Mouse (Mus musculus): ENCODE results near the gene Bean1. TPM values are rescaled to one million over a fixed set of nuclear protein-coding genes. Genes with fewer than 3 reads are reported as not detected.

The Bean1 gene
- total and polyA plus RNA-seq, 3 experiments = not detected

DNA sequence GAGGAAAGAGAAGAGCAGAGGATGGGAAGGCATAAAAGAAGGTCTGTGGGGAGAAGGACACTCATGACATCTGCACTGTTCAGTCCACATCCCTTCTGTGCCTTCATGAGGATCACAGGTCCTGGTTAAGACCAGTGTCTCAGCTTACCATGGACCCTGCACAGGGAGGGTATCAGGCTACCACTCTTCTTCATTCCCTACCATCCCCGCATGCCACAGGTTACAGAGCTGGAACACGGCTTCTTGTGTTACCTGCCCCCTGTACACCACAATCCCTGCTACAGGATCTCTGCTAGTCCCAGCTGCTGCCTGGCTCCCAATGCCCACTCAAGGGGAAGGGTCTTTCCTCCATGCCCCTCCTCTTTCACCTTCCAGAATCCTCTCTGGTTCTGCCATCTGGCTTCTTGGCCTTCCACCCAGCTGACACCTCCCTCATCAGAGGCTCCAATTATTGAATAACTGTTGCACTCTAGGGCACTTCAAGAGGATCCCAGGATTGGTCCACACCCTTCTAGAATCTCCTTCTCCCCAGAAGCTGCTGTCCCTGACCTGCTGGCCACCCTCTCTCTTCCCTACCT, 47.1 kb upstream of the Bean1 start:
- Histone ChIP-seq H3K79me2 (ENCODE audit: control insufficient read depth, insufficient read depth, low read length, poor library complexity) (no peaks in the 10 kb centered on the region), H3K27me3 (ENCODE audit: control insufficient read depth in 1 of 2, insufficient read depth in 2 of 2, low read length in 2 of 2) (no peaks in the 10 kb centered on the region), H3K4me1 (ENCODE audit: control insufficient read depth in 1 of 2, insufficient read depth in 2 of 2, low read length in 2 of 2) (no peaks in the 10 kb centered on the region), H3K9ac (ENCODE audit: control insufficient read depth, low read depth, low read length, poor library complexity, severe bottlenecking) (no peak overlapping the region), H3K9me3 (replicated peaks; ENCODE audit: insufficient read depth, low read length) (no peaks in the 10 kb centered on the region), H3K27ac (ENCODE audit: control insufficient read depth, low read depth, low read length) (no peak overlapping the region), H3K36me3 (ENCODE audit: control insufficient read depth in 1 of 2, insufficient read depth in 2 of 2, low read length in 2 of 2) (no peaks in the 10 kb centered on the region), H3K4me3 (ENCODE audit: control insufficient read depth in 1 of 2, insufficient read depth in 1 of 2, low read depth in 2 of 2, low read length in 2 of 2) (no peak overlapping the region)
- TF ChIP-seq ZKSCAN1 (IDR thresholded peaks at IDR 0.05; ENCODE audit: low read depth, low read length) = no peak
- DNase-seq (ENCODE audit: low read depth, low spot score) = no peak

DNA sequence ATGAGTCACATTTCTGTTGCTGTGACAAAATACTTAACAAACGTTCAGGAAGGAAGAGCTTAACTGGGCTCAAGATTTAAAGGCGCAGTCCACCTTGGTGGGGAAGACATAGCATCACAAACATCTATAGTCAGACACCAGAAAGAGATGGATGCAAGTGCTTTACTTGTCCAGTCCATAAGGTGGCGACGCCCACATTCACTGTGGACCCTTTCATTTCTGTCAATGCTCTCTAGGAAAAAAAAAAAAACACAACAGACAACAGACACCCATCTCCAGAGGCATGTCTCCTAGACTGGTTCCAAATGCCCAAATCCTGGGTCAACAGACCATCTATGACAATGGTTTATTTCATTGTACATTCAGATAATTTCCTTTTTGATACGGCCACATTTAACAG, 45.7 kb upstream of the Bean1 start:
- H3K36me3 ChIP-seq (ENCODE audit: control insufficient read depth in 1 of 2, insufficient read depth in 2 of 2, low read length in 2 of 2) = no peaks in the 10 kb centered on the region
- H3K4me1 ChIP-seq (ENCODE audit: control insufficient read depth in 1 of 2, insufficient read depth in 2 of 2, low read length in 2 of 2) = no peaks in the 10 kb centered on the region
- no peak for DNase-seq (ENCODE audit: low read depth, low spot score)
- H3K27me3 ChIP-seq (ENCODE audit: control insufficient read depth in 1 of 2, insufficient read depth in 2 of 2, low read length in 2 of 2) = no peaks in the 10 kb centered on the region
- no peaks in the 10 kb centered on the region for H3K9me3 ChIP-seq (replicated peaks; ENCODE audit: insufficient read depth, low read length)
- no peak overlapping the region for H3K27ac ChIP-seq (ENCODE audit: control insufficient read depth, low read depth, low read length)
- TF ChIP-seq BHLHE40 (IDR thresholded peaks at IDR 0.05; ENCODE audit: borderline replicate concordance, low read depth, low read length) (no peak), CTCF (IDR thresholded peaks at IDR 0.05 in 2 of 3, conservative IDR thresholded peaks at IDR 0.05 in 1 of 3; ENCODE audit: control insufficient read depth in 1 of 3, insufficient read depth in 1 of 3, low read depth in 2 of 3, low read length in 3 of 3, poor library complexity in 1 of 3, severe bottlenecking in 1 of 3) (no peak), TBP (IDR thresholded peaks at IDR 0.05; ENCODE audit: low read depth, low read length) (no peak), NRF1 (IDR thresholded peaks at IDR 0.05; ENCODE audit: insufficient read depth, low read depth, low read length, poor library complexity, severe bottlenecking) (no peak), E2F4 (IDR thresholded peaks at IDR 0.05; ENCODE audit: borderline replicate concordance, low read depth, low read length) (no peak), JUND (IDR thresholded peaks at IDR 0.05; ENCODE audit: low read depth, low read length) (no peak), MAZ (IDR thresholded peaks at IDR 0.05; ENCODE audit: low read depth, low read length) (no peak), UBTF (IDR thresholded peaks at IDR 0.05; ENCODE audit: borderline replicate concordance, insufficient read depth, low read depth, low read length) (no peak), MXI1 (IDR thresholded peaks at IDR 0.05; ENCODE audit: low read depth, low read length) (no peak)
- H3K9ac ChIP-seq (ENCODE audit: control insufficient read depth, low read depth, low read length, poor library complexity, severe bottlenecking) = no peak overlapping the region
- no peaks in the 10 kb centered on the region for H3K79me2 ChIP-seq (ENCODE audit: control insufficient read depth, insufficient read depth, low read length, poor library complexity)
- H3K4me3 ChIP-seq (ENCODE audit: control insufficient read depth in 1 of 2, insufficient read depth in 1 of 2, low read depth in 2 of 2, low read length in 2 of 2) = no peak overlapping the region

DNA sequence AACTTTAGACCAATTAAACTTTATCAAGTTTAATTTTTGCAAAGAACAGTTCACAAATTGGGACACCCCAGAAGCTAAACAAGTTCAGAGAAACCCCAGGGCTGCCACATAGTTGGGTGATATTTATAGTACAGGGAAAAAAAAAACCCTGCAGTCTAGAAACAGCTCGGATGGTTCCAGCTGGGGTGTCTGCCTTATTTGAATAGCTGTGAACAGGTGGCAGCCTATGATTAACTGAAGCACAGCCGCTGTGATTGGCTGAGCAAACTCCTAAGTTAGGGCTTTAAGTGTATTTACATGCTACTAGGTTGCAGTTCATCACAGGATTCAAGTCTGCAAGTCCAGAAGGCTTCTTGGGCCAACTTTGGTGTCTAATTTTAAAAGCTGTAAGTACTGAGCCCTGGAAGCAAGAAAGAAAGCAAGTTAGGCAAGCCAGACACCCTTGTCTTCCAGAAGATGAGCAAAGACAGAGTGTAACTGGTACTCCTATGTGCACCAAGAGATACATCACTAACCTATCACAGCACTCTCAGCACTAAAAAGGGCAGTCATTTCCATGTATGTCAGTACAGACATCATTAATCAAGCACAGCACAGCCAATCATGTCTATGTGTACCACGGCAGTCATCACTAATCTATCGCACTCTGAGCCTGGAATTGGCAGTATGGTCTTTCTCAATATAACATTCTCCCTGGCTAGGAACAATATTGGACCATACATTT, 42.9 kb upstream of the Bean1 start:
- DNase-seq (ENCODE audit: low read depth, low spot score) = no peak
- no peak for TF ChIP-seq ZKSCAN1 (IDR thresholded peaks at IDR 0.05; ENCODE audit: low read depth, low read length)
- TF ChIP-seq MXI1 (IDR thresholded peaks at IDR 0.05; ENCODE audit: low read depth, low read length) = no peak
- TF ChIP-seq TAL1 (IDR thresholded peaks at IDR 0.05; ENCODE audit: low read length) = no peak
- Histone ChIP-seq H3K9me3 (replicated peaks; ENCODE audit: insufficient read depth, low read length) (no peaks in the 10 kb centered on the region), H3K9ac (ENCODE audit: control insufficient read depth, low read depth, low read length, poor library complexity, severe bottlenecking) (no peak overlapping the region), H3K27me3 (ENCODE audit: control insufficient read depth in 1 of 2, insufficient read depth in 2 of 2, low read length in 2 of 2) (no peaks in the 10 kb centered on the region), H3K79me2 (ENCODE audit: control insufficient read depth, insufficient read depth, low read length, poor library complexity) (no peaks in the 10 kb centered on the region), H3K4me1 (ENCODE audit: control insufficient read depth in 1 of 2, insufficient read depth in 2 of 2, low read length in 2 of 2) (no peaks in the 10 kb centered on the region), H3K36me3 (ENCODE audit: control insufficient read depth in 1 of 2, insufficient read depth in 2 of 2, low read length in 2 of 2) (no peaks in the 10 kb centered on the region), H3K27ac (ENCODE audit: control insufficient read depth, low read depth, low read length) (no peak overlapping the region), H3K4me3 (ENCODE audit: control insufficient read depth in 1 of 2, insufficient read depth in 1 of 2, low read depth in 2 of 2, low read length in 2 of 2) (no peak overlapping the region)
